Mouse (Mus musculus) adrenal gland, postnatal 4 days (tissue): ENCODE data around the gene Olfr1289. TPM values are rescaled to one million over a fixed set of nuclear protein-coding genes. Genes with fewer than 3 reads are reported as not detected.

Experiments used
- DNase-seq, 2 experiments: peaks; one replicate each; pipeline ENCODE4 v3.0.0; 2021 to 2022; ENCODE audit warnings: low spot score in 2 of 2, mixed read lengths in 2 of 2
- long read RNA-seq, 2 experiments: library from polyadenylated mRNA; stranded (forward); transcript quantifications; one replicate each; pipeline ENCODE4 v2.0.0; 2021
- total RNA-seq, 2 experiments: library from RNA; stranded (reverse); gene quantifications; 2 replicates each; pipeline ENCODE4 v1.2.3; 2021

Olfr1289 gene
- not detected for total RNA-seq
- long read RNA-seq, experiment 1, result 0 reads
- long read RNA-seq, experiment 2, result 0 reads

DNA sequence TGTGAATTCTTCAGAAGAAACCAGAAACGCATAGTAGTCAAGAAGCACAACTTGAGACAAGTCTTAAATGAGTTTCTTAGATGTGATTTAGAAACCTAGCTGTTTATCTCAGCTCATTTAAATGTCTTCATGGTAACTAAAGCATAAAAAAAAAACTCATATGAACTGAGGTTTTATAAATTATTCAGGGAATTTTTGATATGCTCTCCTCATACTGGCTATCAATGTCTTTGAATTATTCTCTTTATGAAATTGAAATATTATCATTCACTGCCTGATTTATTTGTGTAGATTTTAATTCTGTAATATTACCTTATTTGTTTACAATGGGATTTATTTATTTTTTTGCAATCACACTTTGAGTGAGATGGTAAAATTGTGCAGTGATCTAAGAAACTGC, at the start of gene Olfr1289:
Gene Olfr1289 (plus strand): TSS at position 301 of the 400 bp plus-strand sequence.
- DNase-seq, result no peak

DNA sequence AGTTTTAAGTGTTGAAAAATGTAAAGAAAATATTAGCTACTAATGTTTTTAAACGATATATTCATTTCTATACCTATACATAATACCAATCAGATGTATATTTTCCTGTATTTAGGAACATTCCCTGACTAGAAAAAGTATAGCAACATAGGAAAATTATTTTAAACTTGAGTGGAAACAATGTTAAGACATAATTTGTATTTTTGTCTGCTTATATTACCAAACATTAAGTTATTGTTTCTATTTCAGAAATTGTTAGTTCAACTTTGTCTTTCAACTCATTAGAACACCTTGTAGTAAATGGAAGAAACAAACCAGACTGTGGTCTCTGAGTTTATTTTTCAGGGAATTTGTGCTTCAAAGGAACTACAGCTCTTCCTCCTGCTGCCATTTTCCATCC, 31.8 kb upstream of the Olfr1289 start, which contains the start of gene Olfr1287:
Gene Olfr1287 (plus strand): TSS at position 301 of the 400 bp plus-strand sequence.
- DNase-seq, result no peak

DNA sequence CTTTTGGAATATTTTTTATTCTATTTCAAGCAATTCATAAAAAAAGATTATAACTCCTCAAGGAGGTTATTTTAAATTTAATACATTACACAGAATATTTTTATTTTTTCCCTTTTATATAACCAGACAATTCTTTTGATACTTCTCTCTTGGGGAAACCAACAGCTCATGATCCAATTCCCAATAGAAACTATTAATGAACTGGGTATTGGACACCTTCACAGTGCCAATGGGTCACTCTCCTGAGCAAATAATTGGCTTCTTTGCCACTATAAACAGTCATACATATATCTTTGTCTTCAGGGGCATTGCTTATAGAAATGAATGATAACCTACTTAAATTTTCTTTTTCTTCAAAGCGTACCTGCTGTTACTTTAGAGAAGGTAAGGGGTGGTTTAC, 6.8 kb upstream of the Olfr1289 start, which contains the start of gene Olfr1288:
Gene Olfr1288 (plus strand): TSS at position 301 of the 400 bp plus-strand sequence.
- DNase-seq, result no peak

DNA sequence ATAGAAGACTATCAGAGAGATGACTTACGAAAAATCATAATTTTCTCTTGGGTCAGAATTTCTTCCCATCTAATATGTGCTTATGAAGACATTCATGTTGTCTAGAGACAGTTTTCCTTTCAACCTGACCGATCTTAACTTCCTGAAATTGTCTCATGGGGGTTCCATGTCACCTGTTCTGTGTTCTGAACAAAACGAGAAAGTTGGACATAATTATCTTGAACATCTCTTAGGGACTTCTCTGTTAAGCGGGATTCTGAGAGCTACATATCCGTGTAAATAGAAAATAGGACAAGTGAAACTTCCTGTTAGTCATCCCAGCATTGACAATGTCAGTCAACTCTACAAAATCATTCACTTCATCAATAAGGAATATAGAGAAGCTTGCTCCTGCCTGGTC, 13.1 kb downstream of the Olfr1289 start, which contains the start of gene Olfr1290:
Gene Olfr1290 (minus strand): TSS at position 101 of the 400 bp plus-strand sequence.
- DNase-seq, result no peak

DNA sequence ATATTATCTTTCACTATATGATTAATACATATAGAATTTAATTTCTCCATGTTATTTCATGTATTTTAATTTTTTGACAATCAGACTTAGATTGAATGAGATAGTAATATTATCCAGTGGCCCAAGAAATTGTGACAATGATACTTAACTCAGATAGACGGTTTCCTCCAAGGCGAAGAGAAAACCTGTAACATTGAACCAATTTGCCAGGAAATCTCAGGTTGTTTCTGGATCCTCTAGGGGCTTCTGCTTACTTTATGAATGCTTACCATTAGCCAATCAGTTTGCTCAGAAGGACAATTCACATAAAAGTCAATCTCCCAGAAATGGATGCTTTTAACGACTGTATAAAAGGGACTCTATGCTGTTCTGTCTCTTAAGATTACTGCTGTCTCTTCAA, 16.3 kb downstream of the Olfr1289 start, which contains the start of gene Olfr1291-ps1:
Gene Olfr1291-ps1 (plus strand): TSS at position 301 of the 400 bp plus-strand sequence.
- no peak for DNase-seq

DNA sequence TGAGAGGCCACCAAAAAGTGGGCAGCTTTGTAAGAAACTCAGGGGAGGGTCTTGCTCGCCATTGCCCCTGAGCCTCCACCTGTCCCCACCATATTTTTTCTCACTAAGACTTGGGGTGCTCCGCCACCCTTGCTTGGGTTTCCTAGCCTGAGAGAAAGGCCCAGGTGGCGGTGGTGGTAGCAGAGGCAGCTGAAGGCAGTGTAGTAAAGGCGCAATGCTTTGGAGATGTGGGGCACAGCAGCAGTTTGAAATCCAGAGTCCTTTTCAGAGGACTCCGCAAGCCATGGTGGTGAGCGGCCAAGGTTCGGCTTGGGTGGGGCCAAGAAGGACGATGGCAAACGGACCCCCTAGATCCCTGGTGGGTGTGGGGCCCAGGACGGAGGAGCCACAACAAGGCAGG, 36.8 kb downstream of the Olfr1289 start:
- DNase-seq, result no peak

DNA sequence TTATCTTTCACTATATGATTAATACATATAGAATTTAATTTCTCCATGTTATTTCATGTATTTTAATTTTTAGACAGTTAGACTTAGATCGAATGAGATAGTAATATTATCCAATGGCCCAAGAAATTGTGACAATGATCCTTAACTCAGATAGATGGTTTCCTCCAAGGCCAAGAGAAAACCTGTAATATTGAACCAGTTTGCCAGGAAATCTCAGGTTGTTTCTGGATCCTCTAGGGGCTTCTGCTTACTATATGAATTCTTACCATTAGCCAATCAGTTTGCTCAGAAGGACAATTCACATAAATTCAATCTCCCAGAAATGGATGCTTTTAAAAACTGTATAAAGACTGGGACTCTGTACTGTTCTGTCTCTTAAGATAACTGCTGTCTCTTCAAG, 44.3 kb downstream of the Olfr1289 start, which contains the start of gene Olfr1293-ps:
Gene Olfr1293-ps (plus strand): TSS at position 301 of the 400 bp plus-strand sequence.
- no peak for DNase-seq

Other genes starting within 250 kb of the Olfr1289 start
- gene Olfr1275, start 245.5 kb upstream of the Olfr1289 start, total RNA-seq, result not detected
- gene Olfr1276, start 226.3 kb upstream of the Olfr1289 start, total RNA-seq, result not detected
- gene Olfr1277, start 206.7 kb upstream of the Olfr1289 start, total RNA-seq, result not detected
- not detected for gene Olfr1278, start 190.7 kb upstream of the Olfr1289 start, total RNA-seq
- gene Olfr1279, start 180.2 kb upstream of the Olfr1289 start, total RNA-seq, result not detected
- gene Olfr1280, start 166.8 kb upstream of the Olfr1289 start, total RNA-seq, result not detected
- gene Olfr1281, start 154.3 kb upstream of the Olfr1289 start, total RNA-seq, result not detected
- gene Olfr1282, start 144.7 kb upstream of the Olfr1289 start, total RNA-seq, result not detected
- gene Olfr1283, start 114.0 kb upstream of the Olfr1289 start, total RNA-seq, result not detected
- gene Olfr1284, start 105.3 kb upstream of the Olfr1289 start, total RNA-seq, result not detected
- gene Olfr1286, start 57.7 kb upstream of the Olfr1289 start, total RNA-seq, result not detected
- gene Olfr1287, start 31.7 kb upstream of the Olfr1289 start, total RNA-seq, result not detected
- gene Olfr1288, start 6.7 kb upstream of the Olfr1289 start, total RNA-seq, result not detected
- not detected for gene Olfr1290, start 13.0 kb downstream of the Olfr1289 start, total RNA-seq
- gene Olfr1291-ps1, start 16.4 kb downstream of the Olfr1289 start, total RNA-seq, result not detected
- not detected for gene Olfr1293-ps, start 44.4 kb downstream of the Olfr1289 start, total RNA-seq
- not detected for gene Olfr1294, start 59.5 kb downstream of the Olfr1289 start, total RNA-seq
- gene Olfr1295, start 88.9 kb downstream of the Olfr1289 start, total RNA-seq, result not detected
- not detected for gene Olfr1297, start 145.7 kb downstream of the Olfr1289 start, total RNA-seq
- not detected for gene Olfr1298, start 168.4 kb downstream of the Olfr1289 start, total RNA-seq
- not detected for gene Olfr1299, start 180.6 kb downstream of the Olfr1289 start, total RNA-seq